Mouse (Mus musculus): ENCODE measurements around the gene Krt9. TPM values are rescaled to one million over a fixed set of nuclear protein-coding genes. Genes with fewer than 3 reads are reported as not detected.
"Not testable (repeated sequence)": the region's sequence is repeated elsewhere in the genome, so short reads cannot be mapped to it uniquely, and the experiment has no call there.

Gene Krt9
- polyA plus RNA-seq (2016; fragmentation: Nextera tagmentation; extraction: Ambion mirVana) = not detected in 2 replicates

DNA sequence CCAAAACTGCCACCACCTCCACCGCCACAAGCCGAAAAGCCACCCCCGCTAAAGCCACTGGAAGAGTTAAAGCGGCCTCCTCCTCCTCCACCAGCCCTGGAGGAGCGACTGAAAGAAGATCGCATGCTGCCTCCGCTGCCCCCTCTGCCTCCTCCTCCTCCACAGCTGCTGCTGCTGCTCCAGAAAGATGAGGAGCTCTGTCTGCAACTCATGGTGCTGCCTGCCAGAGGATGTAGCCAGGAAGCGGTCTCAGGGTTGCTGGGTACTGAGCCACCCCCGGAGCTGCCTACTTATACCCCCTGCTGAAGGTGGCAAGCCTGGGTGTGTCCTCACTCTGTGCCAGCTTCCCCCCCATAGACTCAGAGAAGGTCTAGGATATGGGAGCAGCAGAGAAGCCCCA, at the start of gene Krt9:
Krt9 (minus strand) TSS at position 255 of the 400 bp plus-strand sequence.
- 40% methylated on average over 9 of the region's 9 CpGs for WGBS (ENCODE audit: insufficient replicate concordance)
- Histone ChIP-seq H3K27me3 (replicated peaks) (no peaks in the 10 kb centered on the region), H3K4me2 (no peak within 1 kb of the TSS), H3K9me3 (replicated peaks) (no peaks in the 10 kb centered on the region), H3K9ac (no peak within 1 kb of the TSS), H3K27ac (no peak within 1 kb of the TSS), H3K4me1 (no peaks in the 10 kb centered on the region), H3K36me3 (no peaks in the 10 kb centered on the region), H3K4me3 (no peak within 1 kb of the TSS)
- no peak for ATAC-seq

GRCm38 (mm10) chr11:100240272-100240671, 47.2 kb upstream of the Krt9 start:
- H3K27ac ChIP-seq; ATAC-seq; H3K36me3 ChIP-seq; H3K9ac ChIP-seq; H3K4me1 ChIP-seq; H3K4me2 ChIP-seq; H3K27me3 ChIP-seq (replicated peaks); H3K9me3 ChIP-seq (replicated peaks); H3K4me3 ChIP-seq: not testable (repeated sequence)
- WGBS (ENCODE audit: insufficient replicate concordance) = 79% methylated on average over 4 of the region's 4 CpGs

DNA sequence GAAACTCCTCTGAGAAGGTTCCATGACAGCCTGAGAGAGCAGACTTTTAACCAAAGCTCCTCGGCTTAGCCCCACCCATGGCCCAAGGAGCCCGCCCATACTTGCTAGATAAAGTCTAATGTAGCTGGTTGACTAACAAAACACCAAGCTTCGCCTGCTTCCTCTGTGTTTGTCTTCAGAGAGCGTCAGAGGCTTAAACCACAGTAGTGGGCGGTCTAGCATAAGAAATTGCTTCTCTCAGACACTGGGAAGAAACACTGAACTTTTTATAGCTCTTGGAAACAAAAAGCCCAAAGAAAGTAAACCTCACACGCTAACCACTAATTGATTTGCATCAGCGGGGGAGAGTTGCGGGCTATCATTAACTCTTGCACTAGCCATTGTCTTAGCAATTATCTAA, 28.7 kb upstream of the Krt9 start:
- Histone ChIP-seq H3K27me3 (replicated peaks) (no peaks in the 10 kb centered on the region), H3K4me2 (no peak overlapping the region), H3K27ac (no peak overlapping the region), H3K9me3 (replicated peaks) (peaks cover 6% of the 10 kb centered on the region), H3K4me1 (no peaks in the 10 kb centered on the region), H3K4me3 (no peak overlapping the region), H3K36me3 (no peaks in the 10 kb centered on the region), H3K9ac (no peak overlapping the region)
- WGBS (ENCODE audit: insufficient replicate concordance) = 47% methylated on average over 8 of the region's 8 CpGs
- ATAC-seq = no peak

DNA sequence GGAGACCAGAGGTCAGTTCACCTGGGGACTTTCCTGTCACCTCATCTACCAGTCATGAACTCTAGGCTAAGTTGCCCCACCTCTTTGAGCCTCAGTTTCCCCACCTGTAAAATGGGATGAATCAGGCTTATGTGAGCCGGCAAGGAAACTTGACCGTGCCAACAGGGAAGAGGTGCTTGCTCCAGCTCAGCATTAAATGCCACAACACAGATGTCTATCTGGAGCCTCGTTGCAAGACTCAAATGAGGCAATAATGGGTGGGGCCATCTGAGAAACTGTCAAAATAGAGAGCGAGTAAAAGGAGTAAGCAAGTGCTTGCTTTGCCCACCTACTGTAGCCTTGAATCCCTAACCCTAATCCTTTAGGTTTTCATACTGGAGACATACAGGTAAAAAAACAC, 26.3 kb upstream of the Krt9 start:
- whole genome bisulfite sequencing (ENCODE audit: insufficient replicate concordance) = 66% methylated on average over 4 of the region's 4 CpGs
- H3K9me3 ChIP-seq (replicated peaks) = no peaks in the 10 kb centered on the region
- H3K27me3 ChIP-seq (replicated peaks) = no peaks in the 10 kb centered on the region
- no peak overlapping the region for H3K4me2 ChIP-seq
- no peaks in the 10 kb centered on the region for H3K36me3 ChIP-seq
- H3K4me1 ChIP-seq = no peaks in the 10 kb centered on the region
- H3K9ac ChIP-seq = no peak overlapping the region
- no peak overlapping the region for H3K27ac ChIP-seq
- ATAC-seq = no peak
- H3K4me3 ChIP-seq = no peak overlapping the region

- no peaks in the 10 kb centered on the region for H3K9me3 ChIP-seq (replicated peaks)
- no peaks in the 10 kb centered on the region for H3K36me3 ChIP-seq
- H3K4me2 ChIP-seq = no peak overlapping the region
- no peaks in the 10 kb centered on the region for H3K4me1 ChIP-seq
- H3K9ac ChIP-seq = no peak overlapping the region
- 24% methylated on average over 6 of the region's 6 CpGs for WGBS (ENCODE audit: insufficient replicate concordance)
- H3K27me3 ChIP-seq (replicated peaks) = no peaks in the 10 kb centered on the region
- no peak for ATAC-seq
- no peak overlapping the region for H3K4me3 ChIP-seq
- no peak overlapping the region for H3K27ac ChIP-seq
Observed at GRCm38 (mm10) chr11:100208542-100208941, 15.5 kb upstream of the Krt9 start.

GRCm38 (mm10) chr11:100207498-100207897, 14.5 kb upstream of the Krt9 start, which contains the start of gene Krt14:
Krt14 (minus strand) TSS chr11:100207548.
- no peak within 1 kb of the TSS for H3K9ac ChIP-seq
- no peak within 1 kb of the TSS for H3K4me3 ChIP-seq
- H3K27ac ChIP-seq = no peak within 1 kb of the TSS
- H3K9me3 ChIP-seq (replicated peaks) = no peaks in the 10 kb centered on the region
- no peak for ATAC-seq
- H3K4me2 ChIP-seq = no peak within 1 kb of the TSS
- no peaks in the 10 kb centered on the region for H3K36me3 ChIP-seq
- no peaks in the 10 kb centered on the region for H3K4me1 ChIP-seq
- H3K27me3 ChIP-seq (replicated peaks) = no peaks in the 10 kb centered on the region
- WGBS (ENCODE audit: insufficient replicate concordance) = 62% methylated on average over 8 of the region's 8 CpGs

DNA sequence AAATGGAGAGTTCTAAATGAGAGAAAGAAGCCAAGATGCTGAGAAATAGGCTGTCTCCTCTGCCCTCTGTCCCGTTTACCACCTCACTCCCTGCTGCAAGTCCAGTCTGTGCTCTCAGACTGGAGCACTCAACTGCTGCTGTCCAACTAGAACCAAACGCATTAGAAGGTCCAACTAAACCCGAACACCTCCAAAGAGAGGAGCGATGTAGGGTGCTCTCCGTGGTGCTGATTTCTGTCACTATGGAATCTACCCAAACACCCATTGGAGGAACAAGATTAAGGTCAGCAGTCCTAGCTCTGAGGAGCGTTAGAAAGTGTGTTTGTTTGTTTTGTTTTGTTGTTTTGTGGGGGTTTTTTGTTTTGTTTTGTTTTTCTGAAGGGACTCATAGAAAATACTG, 10.4 kb upstream of the Krt9 start:
- WGBS (ENCODE audit: insufficient replicate concordance) = 16% methylated on average over 6 of the region's 6 CpGs
- H3K27me3 ChIP-seq (replicated peaks) = no peaks in the 10 kb centered on the region
- no peaks in the 10 kb centered on the region for H3K36me3 ChIP-seq
- H3K4me3 ChIP-seq = no peak overlapping the region
- ATAC-seq = no peak
- no peak overlapping the region for H3K27ac ChIP-seq
- H3K9me3 ChIP-seq (replicated peaks) = no peaks in the 10 kb centered on the region
- no peak overlapping the region for H3K4me2 ChIP-seq
- H3K4me1 ChIP-seq = no peaks in the 10 kb centered on the region
- no peak overlapping the region for H3K9ac ChIP-seq

GRCm38 (mm10) chr11:100202906-100203305, 9.9 kb upstream of the Krt9 start:
- Histone ChIP-seq H3K9me3 (replicated peaks) (no peaks in the 10 kb centered on the region), H3K36me3 (no peaks in the 10 kb centered on the region), H3K4me2 (no peak overlapping the region), H3K9ac (no peak overlapping the region), H3K27ac (no peak overlapping the region), H3K4me1 (no peaks in the 10 kb centered on the region), H3K4me3 (no peak overlapping the region), H3K27me3 (replicated peaks) (no peaks in the 10 kb centered on the region)
- WGBS (ENCODE audit: insufficient replicate concordance) = 69% methylated on average over 4 of the region's 4 CpGs
- ATAC-seq = no peak

DNA sequence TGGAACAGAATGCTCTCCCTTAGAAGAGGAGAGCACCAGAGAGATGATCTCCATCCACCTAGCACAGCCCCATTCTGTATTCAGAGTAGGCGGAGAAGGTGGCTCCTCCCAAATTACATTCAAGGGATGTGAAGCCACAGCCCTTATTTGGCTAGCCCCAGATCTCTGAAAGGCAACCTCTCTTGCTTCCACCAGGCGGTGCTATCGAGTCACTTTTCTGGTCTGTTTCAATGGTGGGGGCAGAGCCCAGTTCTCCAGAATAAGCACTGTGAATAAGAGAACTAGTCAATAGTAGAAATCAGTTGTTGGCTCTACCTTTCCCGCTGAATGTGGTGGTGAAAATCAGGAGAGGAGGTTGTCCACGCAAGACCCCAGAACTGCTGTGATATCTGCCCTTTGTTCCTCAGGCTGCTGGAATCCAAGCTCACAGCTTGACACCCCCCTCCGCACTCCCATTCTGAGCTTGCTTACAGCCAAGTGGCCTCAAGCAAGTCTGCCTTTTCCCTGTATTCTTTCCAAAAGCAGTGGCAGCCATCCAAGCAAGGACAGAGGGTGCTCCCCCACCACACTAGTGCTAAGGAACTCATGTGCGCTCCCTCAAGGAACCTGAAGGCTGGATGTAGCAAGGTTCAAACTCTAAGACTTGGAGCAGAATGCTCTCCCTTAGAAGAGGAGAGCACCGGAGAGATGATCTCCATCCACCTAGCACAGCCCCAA, 7.2 kb upstream of the Krt9 start:
- H3K4me1 ChIP-seq = no peaks in the 10 kb centered on the region
- no peak overlapping the region for H3K4me2 ChIP-seq
- H3K36me3 ChIP-seq = no peaks in the 10 kb centered on the region
- no peaks in the 10 kb centered on the region for H3K27me3 ChIP-seq (replicated peaks)
- WGBS (ENCODE audit: insufficient replicate concordance) = 38% methylated on average over 8 of the region's 8 CpGs
- ATAC-seq = no peak
- no peak overlapping the region for H3K9ac ChIP-seq
- H3K9me3 ChIP-seq (replicated peaks) = no peaks in the 10 kb centered on the region
- H3K4me3 ChIP-seq = no peak overlapping the region
- H3K27ac ChIP-seq = no peak overlapping the region

- H3K4me3 ChIP-seq = no peak overlapping the region
- H3K27me3 ChIP-seq (replicated peaks) = no peaks in the 10 kb centered on the region
- no peaks in the 10 kb centered on the region for H3K9me3 ChIP-seq (replicated peaks)
- no peak for ATAC-seq
- WGBS (ENCODE audit: insufficient replicate concordance) = 50% methylated on average over 4 of the region's 4 CpGs
- H3K4me2 ChIP-seq = no peak overlapping the region
- no peak overlapping the region for H3K27ac ChIP-seq
- no peaks in the 10 kb centered on the region for H3K36me3 ChIP-seq
- no peak overlapping the region for H3K9ac ChIP-seq
- H3K4me1 ChIP-seq = no peaks in the 10 kb centered on the region
Observed at GRCm38 (mm10) chr11:100198666-100199065, 5.6 kb upstream of the Krt9 start.

- no peak for ATAC-seq
- Histone ChIP-seq H3K9ac (no peak overlapping the region), H3K4me2 (no peak overlapping the region), H3K36me3 (no peaks in the 10 kb centered on the region), H3K4me1 (no peaks in the 10 kb centered on the region), H3K9me3 (replicated peaks) (no peaks in the 10 kb centered on the region), H3K27me3 (replicated peaks) (no peaks in the 10 kb centered on the region), H3K4me3 (no peak overlapping the region), H3K27ac (no peak overlapping the region)
- WGBS (ENCODE audit: insufficient replicate concordance) = 83% methylated on average over 3 of the region's 3 CpGs
Observed at GRCm38 (mm10) chr11:100191820-100192219, 1.2 kb downstream of the Krt9 start.

GRCm38 (mm10) chr11:100186736-100187135, 6.3 kb downstream of the Krt9 start:
- H3K4me3 ChIP-seq = no peak overlapping the region
- no peaks in the 10 kb centered on the region for H3K27me3 ChIP-seq (replicated peaks)
- no peaks in the 10 kb centered on the region for H3K36me3 ChIP-seq
- no peaks in the 10 kb centered on the region for H3K9me3 ChIP-seq (replicated peaks)
- WGBS (ENCODE audit: insufficient replicate concordance) = 73% methylated on average over 8 of the region's 8 CpGs
- no peaks in the 10 kb centered on the region for H3K4me1 ChIP-seq
- H3K27ac ChIP-seq = no peak overlapping the region
- ATAC-seq = no peak
- H3K4me2 ChIP-seq = no peak overlapping the region
- no peak overlapping the region for H3K9ac ChIP-seq

GRCm38 (mm10) chr11:100181725-100182124, 11.3 kb downstream of the Krt9 start:
- no peak for ATAC-seq
- no peak overlapping the region for H3K9ac ChIP-seq
- H3K36me3 ChIP-seq = no peaks in the 10 kb centered on the region
- no peaks in the 10 kb centered on the region for H3K27me3 ChIP-seq (replicated peaks)
- no peaks in the 10 kb centered on the region for H3K4me1 ChIP-seq
- 27% methylated on average over 7 of the region's 7 CpGs for WGBS (ENCODE audit: insufficient replicate concordance)
- no peak overlapping the region for H3K27ac ChIP-seq
- no peak overlapping the region for H3K4me3 ChIP-seq
- H3K4me2 ChIP-seq = no peak overlapping the region
- no peaks in the 10 kb centered on the region for H3K9me3 ChIP-seq (replicated peaks)

Measured in liver, embryonic 12.5 days (tissue).